Mouse (Mus musculus) hindbrain, embryonic 16.5 days (tissue): ENCODE measurements around the gene Casd1. TPM values are rescaled to one million over a fixed set of nuclear protein-coding genes. Genes with fewer than 3 reads are reported as not detected.

Experiments
- ATAC-seq: fragments of 200-750 bp; cut with Nextera tagmentation; 2 replicates; pipeline ENCODE4 v1.8.0; 2017; ENCODE audit warnings: moderate TSS enrichment, moderate library complexity
- H3K27ac ChIP-seq: fragments of 300-500 bp; sonication (generic); 2 replicates; pipeline ENCODE4 v1.5.1; 2014; ENCODE audit warnings: low read depth, mild to moderate bottlenecking, control low read depth, low read length, moderate library complexity
- H3K27me3 ChIP-seq: fragments of 300-500 bp; sonication (generic); replicated peaks from 2 replicates; pipeline ENCODE4 v1.6.1; 2014; ENCODE audit warnings: low read length; ENCODE audit not compliant: control insufficient read depth, insufficient read depth
- H3K36me3 ChIP-seq: fragments of 300-500 bp; sonication (generic); 2 replicates; pipeline ENCODE4 v1.6.1; 2014; ENCODE audit warnings: mild to moderate bottlenecking, low read length, moderate library complexity, mixed read lengths; ENCODE audit not compliant: control insufficient read depth, insufficient read depth
- H3K4me1 ChIP-seq: fragments of 300-500 bp; sonication (generic); 2 replicates; pipeline ENCODE4 v1.6.1; 2014; ENCODE audit warnings: low read depth, low read length; ENCODE audit not compliant: control insufficient read depth, insufficient read depth
- H3K4me2 ChIP-seq: fragments of 300-500 bp; sonication (generic); 2 replicates; pipeline ENCODE4 v1.6.1; 2014; ENCODE audit warnings: mild to moderate bottlenecking, low read length, control low read depth, moderate library complexity
- H3K4me3 ChIP-seq: fragments of 300-500 bp; sonication (generic); 2 replicates; pipeline ENCODE4 v1.5.1; 2014; ENCODE audit warnings: mild to moderate bottlenecking, low read length, control low read depth, moderate library complexity
- H3K9ac ChIP-seq: fragments of 300-500 bp; sonication (generic); 2 replicates; pipeline ENCODE4 v1.6.1; 2014; ENCODE audit warnings: low read depth, mild to moderate bottlenecking, control low read depth, low read length, moderate library complexity
- H3K9me3 ChIP-seq: fragments of 300-500 bp; sonication (generic); 2 replicates; pipeline ENCODE4 v1.6.1; 2014; ENCODE audit warnings: mild to moderate bottlenecking, low read length, moderate library complexity; ENCODE audit not compliant: control insufficient read depth
- WGBS: fragments of 180-500 bp; shearing (Covaris S2); extraction: QIAGEN DNeasy Blood & Tissue Kit; methylation state at CpG from one replicate; pipeline ENCODE4 v1.1.7; 2014; 5-methylcytosine and 5-hydroxymethylcytosine counted together
- polyA plus RNA-seq: library from polyadenylated mRNA; unstranded; fragments of >200 nt; fragmentation: Nextera tagmentation; extraction: Ambion mirVana; gene quantifications from 2 replicates; pipeline ENCODE4 v1.2.1, GENCODE M21; 2015

The Casd1 gene
- polyA plus RNA-seq, 1 experiment from 2014 or later = 42.1 TPM

- Histone ChIP-seq H3K4me2 (no peak overlapping the region), H3K4me1 (no peaks in the 10 kb centered on the region), H3K36me3 (no peaks in the 10 kb centered on the region), H3K27me3 (no peaks in the 10 kb centered on the region), H3K9ac (no peak overlapping the region), H3K4me3 (no peak overlapping the region), H3K9me3 (no peaks in the 10 kb centered on the region), H3K27ac (no peak overlapping the region)
- WGBS = 80% methylated on average over 5 of the region's 5 CpGs
- no peak for ATAC-seq
These were observed 22.9 kb upstream of the Casd1 start for GRCm38 (mm10) chr6:4577756-4578155.

- no peaks in the 10 kb centered on the region for H3K36me3 ChIP-seq
- H3K9me3 ChIP-seq = no peaks in the 10 kb centered on the region
- H3K9ac ChIP-seq = no peak overlapping the region
- no peak overlapping the region for H3K4me2 ChIP-seq
- no peak overlapping the region for H3K4me3 ChIP-seq
- WGBS = 80% methylated on average over 6 of the region's 6 CpGs
- H3K4me1 ChIP-seq = no peaks in the 10 kb centered on the region
- no peak for ATAC-seq
- no peaks in the 10 kb centered on the region for H3K27me3 ChIP-seq
- H3K27ac ChIP-seq = no peak overlapping the region
These were observed 22.3 kb upstream of the Casd1 start for GRCm38 (mm10) chr6:4578343-4578742.

GRCm38 (mm10) chr6:4579620-4580019, 21.0 kb upstream of the Casd1 start:
- Histone ChIP-seq H3K9me3 (no peaks in the 10 kb centered on the region), H3K27me3 (no peaks in the 10 kb centered on the region), H3K27ac (no peak overlapping the region), H3K9ac (no peak overlapping the region), H3K4me2 (no peak overlapping the region), H3K4me1 (no peaks in the 10 kb centered on the region), H3K4me3 (no peak overlapping the region), H3K36me3 (no peaks in the 10 kb centered on the region)
- 68% methylated on average over 5 of the region's 5 CpGs for WGBS
- no peak for ATAC-seq

- Histone ChIP-seq H3K9me3 (no peaks in the 10 kb centered on the region), H3K4me2 (no peak overlapping the region), H3K4me3 (no peak overlapping the region), H3K9ac (no peak overlapping the region), H3K4me1 (no peaks in the 10 kb centered on the region), H3K27ac (no peak overlapping the region), H3K27me3 (no peaks in the 10 kb centered on the region), H3K36me3 (no peaks in the 10 kb centered on the region)
- ATAC-seq = no peak
- WGBS = 32% methylated on average over 6 of the region's 6 CpGs
These were observed 17.2 kb upstream of the Casd1 start for GRCm38 (mm10) chr6:4583485-4583884.

GRCm38 (mm10) chr6:4587946-4588345, 12.7 kb upstream of the Casd1 start:
- no peak for ATAC-seq
- WGBS = 76% methylated on average over 4 of the region's 4 CpGs
- H3K27me3 ChIP-seq = no peaks in the 10 kb centered on the region
- no peak overlapping the region for H3K27ac ChIP-seq
- no peaks in the 10 kb centered on the region for H3K9me3 ChIP-seq
- no peak overlapping the region for H3K9ac ChIP-seq
- H3K4me3 ChIP-seq = no peak overlapping the region
- H3K36me3 ChIP-seq = no peaks in the 10 kb centered on the region
- no peaks in the 10 kb centered on the region for H3K4me1 ChIP-seq
- H3K4me2 ChIP-seq = no peak overlapping the region

GRCm38 (mm10) chr6:4588722-4589121, 11.9 kb upstream of the Casd1 start:
- Histone ChIP-seq H3K4me3 (no peak overlapping the region), H3K9me3 (no peaks in the 10 kb centered on the region), H3K27ac (no peak overlapping the region), H3K36me3 (no peaks in the 10 kb centered on the region), H3K4me1 (no peaks in the 10 kb centered on the region), H3K27me3 (no peaks in the 10 kb centered on the region), H3K9ac (no peak overlapping the region), H3K4me2 (no peak overlapping the region)
- 91% methylated on average over 3 of the region's 3 CpGs for WGBS
- ATAC-seq = no peak

GRCm38 (mm10) chr6:4590089-4590488, 10.6 kb upstream of the Casd1 start:
- H3K4me1 ChIP-seq = no peaks in the 10 kb centered on the region
- WGBS = 77% methylated on average over 8 of the region's 8 CpGs
- no peak for ATAC-seq
- H3K4me2 ChIP-seq = no peak overlapping the region
- no peak overlapping the region for H3K27ac ChIP-seq
- no peak overlapping the region for H3K4me3 ChIP-seq
- no peaks in the 10 kb centered on the region for H3K36me3 ChIP-seq
- H3K27me3 ChIP-seq = no peaks in the 10 kb centered on the region
- H3K9me3 ChIP-seq = no peaks in the 10 kb centered on the region
- no peak overlapping the region for H3K9ac ChIP-seq

- H3K27ac ChIP-seq = no peak overlapping the region
- H3K9me3 ChIP-seq = no peaks in the 10 kb centered on the region
- H3K4me1 ChIP-seq = peaks cover 12% of the 10 kb centered on the region
- ATAC-seq = no peak
- no peak overlapping the region for H3K4me3 ChIP-seq
- 71% methylated on average over 4 of the region's 4 CpGs for whole genome bisulfite sequencing
- no peaks in the 10 kb centered on the region for H3K36me3 ChIP-seq
- no peak overlapping the region for H3K4me2 ChIP-seq
- no peak overlapping the region for H3K9ac ChIP-seq
- H3K27me3 ChIP-seq = no peaks in the 10 kb centered on the region; the same call in 1 of the 2 replicates
These were observed 2.9 kb upstream of the Casd1 start for GRCm38 (mm10) chr6:4597711-4598110.

- peaks cover 12% of the 10 kb centered on the region for H3K4me1 ChIP-seq
- no peaks in the 10 kb centered on the region; the same call in 1 of the 2 replicates for H3K27me3 ChIP-seq
- ATAC-seq = peak; percentile 41
- no peaks in the 10 kb centered on the region for H3K9me3 ChIP-seq
- no peaks in the 10 kb centered on the region for H3K36me3 ChIP-seq
- H3K4me3 ChIP-seq = peak overlapping the region; percentile 80
- peak overlapping the region; percentile 94 for H3K9ac ChIP-seq
- peak overlapping the region; percentile 94 for H3K27ac ChIP-seq
- H3K4me2 ChIP-seq = peak overlapping the region; percentile 98
- 36% methylated on average over 7 of the region's 7 CpGs for WGBS
These were observed 468 bp upstream of the Casd1 start for GRCm38 (mm10) chr6:4600085-4600657.
